Mouse (Mus musculus) layer of hippocampus, adult 2 months (tissue): Measurements from ENCODE around the gene Atp5j. TPM values are rescaled to one million over a fixed set of nuclear protein-coding genes. Genes with fewer than 3 reads are reported as not detected.

Experiments
- DNase-seq, 2 experiments: peaks; one replicate each; pipeline ENCODE4 v3.0.0; 2022; ENCODE audit warnings: low spot score in 2 of 2
- H3K27ac ChIP-seq: fragments of 200-600 bp; 2 replicates; pipeline ENCODE4 v1.8.1; 2022
- H3K4me3 ChIP-seq: fragments of 200-600 bp; 2 replicates; pipeline ENCODE4 v1.8.1; 2022; ENCODE audit warnings: mild to moderate bottlenecking
- CTCF ChIP-seq: fragments of 200-600 bp; conservative IDR thresholded peaks from 2 replicates; pipeline ENCODE4 v1.8.1; 2022; ENCODE audit warnings: antibody characterized with exemption, mild to moderate bottlenecking, moderate library complexity
- total RNA-seq, 2 experiments: library from RNA; stranded (reverse); gene quantifications; 2 replicates each; pipeline ENCODE4 v1.2.3; 2021

Atp5j gene
- total RNA-seq, 2 experiments from 2014 or later: 360 to 363 TPM

DNA sequence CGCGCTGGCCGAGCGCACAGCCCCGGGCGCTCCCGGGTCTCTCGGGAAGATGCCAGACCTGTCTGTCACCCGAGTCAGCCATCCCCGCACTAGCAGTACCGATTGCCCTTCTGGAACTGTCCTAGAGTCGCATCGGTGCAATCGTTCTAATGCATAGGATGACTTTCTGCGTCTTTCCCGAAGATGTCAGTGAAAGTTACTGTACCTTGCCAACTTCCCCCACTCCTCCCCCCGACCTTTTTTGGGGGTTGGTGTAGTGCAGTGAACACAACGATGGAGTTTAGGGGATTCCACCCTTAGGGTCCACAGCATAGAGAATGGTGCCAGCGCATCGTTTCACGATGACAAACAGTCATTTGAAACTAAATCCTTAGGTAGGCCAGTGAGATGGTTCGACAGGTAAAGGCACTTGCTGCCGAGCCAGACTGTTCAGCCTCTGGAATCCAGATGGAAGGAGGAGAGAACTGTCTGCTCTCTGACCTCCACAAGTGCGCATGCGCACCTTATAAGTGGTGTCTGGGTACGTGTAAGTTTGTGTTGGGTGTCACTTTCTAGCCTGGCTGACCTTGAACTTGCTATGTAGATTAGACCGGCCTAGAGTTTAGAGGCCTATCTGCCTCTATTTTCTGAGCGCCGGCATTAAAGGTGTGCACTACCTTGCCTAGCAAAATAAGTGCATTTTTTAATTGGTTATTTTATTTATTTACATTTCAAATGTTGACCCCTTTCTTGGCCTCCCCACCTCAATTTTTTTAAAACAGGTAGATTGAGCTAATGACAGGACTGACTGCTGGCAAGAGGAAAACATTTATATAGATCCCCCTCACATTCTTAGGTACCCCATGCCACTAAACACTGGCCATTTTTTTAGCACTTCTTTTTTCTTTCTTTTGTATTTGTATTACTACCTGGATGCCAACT is 658 bp upstream of the Atp5j start:
- DNase-seq: peak; percentile 26 to 39
- H3K4me3 ChIP-seq: peak overlapping the region; percentile 77
- peak overlapping the region; percentile 100 for H3K27ac ChIP-seq
- no peak for TF ChIP-seq CTCF

DNA sequence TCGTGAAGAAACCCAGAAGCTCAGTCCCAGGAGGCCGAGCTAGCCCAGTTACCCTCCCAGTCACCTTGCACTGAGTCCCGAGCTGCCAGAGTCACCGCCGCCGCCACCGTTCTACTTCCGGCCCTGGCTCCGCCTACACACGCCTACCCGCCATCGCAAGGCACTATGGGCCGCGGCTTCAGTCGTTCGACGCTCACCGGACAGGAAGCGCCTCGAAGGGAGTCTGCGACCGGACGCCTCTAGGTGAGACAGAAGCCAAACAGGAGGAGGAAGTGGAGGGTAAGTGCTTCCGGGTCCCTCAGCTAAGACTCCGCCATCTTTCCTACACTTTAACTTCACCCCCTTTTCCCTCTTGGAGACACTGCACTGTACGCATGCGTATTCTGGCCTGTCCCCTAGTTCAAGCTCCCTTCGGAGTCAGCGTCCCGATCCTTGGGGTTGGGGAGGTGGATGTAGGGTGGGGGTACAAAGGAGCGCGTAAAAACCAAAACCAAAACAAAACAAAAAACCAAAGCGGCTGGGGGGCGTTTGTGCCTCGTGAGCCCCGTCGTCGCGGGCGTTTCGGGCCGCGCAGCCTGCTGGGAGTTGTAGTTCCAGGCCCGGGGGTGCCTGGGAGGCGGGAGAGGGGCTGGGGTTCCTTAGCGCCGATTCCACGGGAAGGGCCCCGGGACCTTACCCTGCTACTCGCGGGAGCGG is 532 bp downstream of the Atp5j start, which contains the start of gene Gabpa:
Gene Gabpa, plus strand, starts transcription at position 181 of the 696 bp plus-strand sequence.
- peak within 1 kb of the TSS; percentile 77 for H3K4me3 ChIP-seq
- DNase-seq: peak; percentile 87 to 93
- H3K27ac ChIP-seq: peak within 1 kb of the TSS; percentile 100
- TF ChIP-seq CTCF: no peak

DNA sequence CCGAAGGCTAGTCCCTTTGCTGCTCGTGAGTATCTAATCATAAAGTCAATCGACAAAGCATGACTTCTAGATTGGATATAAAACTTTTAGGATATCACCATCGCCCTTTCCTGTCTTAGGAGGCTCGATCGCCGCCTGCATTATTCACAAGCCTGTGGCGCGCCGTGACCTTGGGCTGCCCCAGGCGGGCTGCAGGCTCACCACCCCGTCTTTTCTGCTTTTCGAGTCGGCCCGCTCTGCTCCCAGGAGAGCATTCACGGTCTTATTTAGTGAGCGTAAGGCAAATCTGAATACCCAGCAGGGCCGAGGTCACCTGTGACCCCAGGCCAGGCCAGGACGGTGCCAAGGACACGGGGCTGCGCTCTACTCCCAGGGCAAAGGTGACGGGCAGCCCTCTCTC is 1.1 kb downstream of the Atp5j start:
- peak overlapping the region; percentile 100 for H3K27ac ChIP-seq
- DNase-seq: no peak
- H3K4me3 ChIP-seq: peak overlapping the region; percentile 77
- TF ChIP-seq CTCF: no peak

DNA sequence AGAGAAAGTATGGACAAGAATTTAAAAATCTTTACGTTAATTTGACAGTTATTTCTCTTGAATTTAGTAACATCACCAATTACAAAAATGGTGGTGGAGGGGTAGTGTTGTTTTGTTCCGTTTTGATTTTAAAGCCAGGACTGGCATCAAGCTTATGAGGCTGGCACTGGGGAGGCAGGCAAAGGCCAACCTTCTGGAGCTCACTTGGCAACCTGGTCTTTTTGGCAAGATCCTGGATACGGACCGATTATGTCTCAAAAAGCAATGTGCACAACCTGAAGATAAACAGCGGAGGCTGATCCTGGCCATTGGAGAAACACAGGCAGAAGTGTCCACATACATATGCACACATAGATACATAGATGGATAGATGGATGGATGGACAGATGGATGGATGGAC is 2.7 kb downstream of the Atp5j start:
- DNase-seq: peak in 1 of 2 experiments; percentile 13
- TF ChIP-seq CTCF: no peak
- no peak overlapping the region; the same call in 1 of the 2 replicates for H3K27ac ChIP-seq
- H3K4me3 ChIP-seq: peak overlapping the region; percentile 77

DNA sequence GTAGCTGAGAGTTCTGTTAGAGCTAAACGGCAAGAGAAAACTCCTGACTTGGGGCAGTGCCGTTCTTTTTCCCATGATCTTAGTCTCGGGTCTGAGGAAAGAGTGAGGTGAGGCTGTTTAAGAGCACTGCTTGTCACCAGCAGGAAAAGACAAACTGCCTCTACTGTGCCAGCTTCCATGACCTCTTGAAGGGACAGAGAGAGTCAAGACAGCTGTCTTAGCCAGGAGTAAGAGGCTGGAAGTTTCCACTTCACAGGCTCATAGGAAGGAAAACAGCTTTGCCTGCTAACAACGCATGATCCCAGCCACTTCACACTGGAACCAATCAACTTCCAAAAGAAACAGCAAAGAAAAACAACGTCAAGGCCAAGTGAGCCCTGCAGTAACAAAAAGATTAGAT is 3.7 kb downstream of the Atp5j start:
- Histone ChIP-seq H3K4me3 (no peak overlapping the region), H3K27ac (no peak overlapping the region)
- no peak for TF ChIP-seq CTCF
- no peak for DNase-seq

DNA sequence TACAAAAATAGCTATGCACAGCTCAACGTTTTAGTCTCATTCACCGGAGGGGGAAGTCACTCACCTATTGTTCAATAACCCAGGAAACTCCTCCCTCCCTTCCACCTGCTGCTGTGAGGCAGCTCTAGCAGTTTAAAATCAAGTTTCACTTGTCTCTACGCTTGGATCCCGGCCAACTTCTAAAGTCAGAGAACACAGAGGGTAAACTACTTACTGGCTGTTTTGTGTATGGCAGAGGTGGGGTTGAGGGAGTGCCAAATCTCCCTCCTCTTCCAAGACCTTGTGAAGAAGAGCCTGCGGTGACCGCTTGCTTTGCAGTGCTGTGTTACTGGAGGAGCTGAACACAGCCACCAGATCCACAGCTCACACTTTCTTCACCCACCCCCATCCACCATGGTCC is 10.4 kb downstream of the Atp5j start:
- Histone ChIP-seq H3K4me3 (no peak overlapping the region), H3K27ac (peak overlapping the region; percentile 52; the same call in 1 of the 2 replicates)
- no peak for DNase-seq
- peak; percentile 11; the same call in 1 of the 2 replicates for TF ChIP-seq CTCF

DNA sequence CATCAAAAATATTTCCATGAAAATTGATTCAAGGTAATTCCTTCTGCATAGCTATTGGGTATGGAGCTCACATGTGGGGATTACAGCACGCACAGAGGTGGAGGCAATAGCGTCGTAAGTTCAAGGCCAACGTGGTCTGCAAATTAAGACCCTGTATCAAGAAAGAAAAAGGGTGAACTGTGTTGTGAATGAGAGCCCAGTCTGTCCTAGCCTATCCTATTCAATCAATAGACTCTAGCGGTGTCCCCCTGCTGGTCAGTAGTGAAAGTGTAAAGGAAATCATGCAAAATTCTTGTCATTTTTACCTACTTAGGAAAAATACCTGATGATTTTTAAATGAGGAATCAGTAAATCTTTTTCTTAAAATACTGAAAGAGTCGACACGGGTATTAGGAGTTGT is 18.0 kb downstream of the Atp5j start:
- peak; percentile 34 to 35 for DNase-seq
- H3K4me3 ChIP-seq: no peak overlapping the region
- TF ChIP-seq CTCF: peak; percentile 92

DNA sequence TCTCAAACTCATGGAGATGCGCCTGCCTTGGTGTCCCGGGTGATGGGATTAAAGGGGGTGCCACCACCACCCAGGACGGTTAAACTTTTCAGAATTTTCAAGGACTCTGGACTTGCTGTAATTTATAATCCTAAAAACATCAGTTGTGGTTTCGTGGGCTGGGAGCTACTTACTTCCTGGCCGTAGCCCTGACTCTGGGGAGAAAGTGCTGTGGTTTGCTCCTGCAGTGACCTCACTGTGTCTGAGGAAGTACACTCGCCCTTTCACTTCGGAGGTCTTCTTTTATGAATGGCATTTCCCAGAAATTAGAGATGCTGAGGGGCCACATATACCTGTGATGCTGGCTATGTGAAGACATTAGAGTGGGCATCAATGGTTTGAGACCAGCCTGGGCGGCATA is 20.9 kb downstream of the Atp5j start:
- no peak for TF ChIP-seq CTCF
- H3K27ac ChIP-seq: no peak overlapping the region
- DNase-seq: no peak
- H3K4me3 ChIP-seq: no peak overlapping the region

More for the DNA sequence above, 18.0 kb downstream of the Atp5j start:
- H3K27ac ChIP-seq: no peak overlapping the region

DNA sequence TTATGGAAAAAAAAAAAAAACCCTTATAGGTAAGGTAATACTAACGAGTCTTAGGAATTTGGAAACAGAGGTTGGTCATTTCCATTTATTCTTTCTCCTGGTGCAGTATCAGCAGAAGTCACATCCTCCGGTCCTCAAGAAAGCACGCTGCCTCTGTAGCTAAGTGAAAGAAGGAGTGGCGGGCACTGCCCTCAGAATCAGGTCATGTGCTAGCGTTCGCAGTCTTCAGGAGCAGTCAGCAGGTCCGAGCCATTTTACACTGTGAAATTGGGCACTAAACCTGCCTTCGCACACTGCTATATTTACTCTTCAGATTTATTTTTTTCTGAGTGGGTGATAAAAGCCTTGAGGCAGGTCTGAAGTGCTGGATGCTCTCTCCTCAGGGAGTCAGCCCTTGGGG is 21.6 kb downstream of the Atp5j start:
- no peak for TF ChIP-seq CTCF
- H3K27ac ChIP-seq: no peak overlapping the region
- H3K4me3 ChIP-seq: no peak overlapping the region
- DNase-seq: no peak

DNA sequence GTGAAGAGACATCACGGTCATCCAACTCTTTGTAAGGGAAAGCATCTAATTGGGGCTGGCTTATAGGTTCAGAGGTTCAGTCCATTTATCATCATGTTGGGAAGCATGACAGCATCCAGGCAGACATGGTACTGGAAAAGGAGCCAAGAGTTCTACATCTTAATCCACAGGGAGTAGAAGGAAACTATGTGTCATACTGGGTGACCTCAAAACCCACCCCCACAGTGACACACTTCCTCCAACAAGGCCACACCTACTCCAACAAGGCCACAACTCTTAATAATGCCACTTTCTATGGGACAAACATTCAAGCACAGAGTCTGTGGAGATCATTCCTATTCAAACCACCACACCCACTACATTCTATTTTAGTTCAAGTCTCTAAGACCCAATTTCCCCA is 25.2 kb downstream of the Atp5j start:
- DNase-seq: no peak
- no peak for TF ChIP-seq CTCF
- H3K4me3 ChIP-seq: no peak overlapping the region
- H3K27ac ChIP-seq: no peak overlapping the region

DNA sequence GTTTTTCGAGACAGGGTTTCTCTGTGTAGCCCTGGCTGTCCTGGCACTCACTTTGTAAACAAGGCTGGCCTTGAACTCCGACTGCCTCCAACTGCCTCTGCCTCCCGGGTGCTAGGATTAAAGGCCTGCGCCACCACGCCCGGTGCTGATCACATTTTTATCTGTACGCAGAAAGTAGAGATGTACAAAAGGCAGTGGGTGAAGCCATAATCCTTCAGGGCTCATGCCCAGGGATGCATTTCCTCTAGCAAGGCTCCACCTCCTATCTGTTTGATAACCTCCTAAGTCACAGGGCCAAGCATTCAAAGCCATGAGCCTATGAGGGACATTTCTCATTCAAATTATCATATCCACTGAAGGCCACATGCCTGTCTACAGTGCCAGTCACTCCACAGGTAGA is 27.6 kb downstream of the Atp5j start:
- Histone ChIP-seq H3K4me3 (no peak overlapping the region), H3K27ac (no peak overlapping the region)
- TF ChIP-seq CTCF: no peak
- no peak for DNase-seq

DNA sequence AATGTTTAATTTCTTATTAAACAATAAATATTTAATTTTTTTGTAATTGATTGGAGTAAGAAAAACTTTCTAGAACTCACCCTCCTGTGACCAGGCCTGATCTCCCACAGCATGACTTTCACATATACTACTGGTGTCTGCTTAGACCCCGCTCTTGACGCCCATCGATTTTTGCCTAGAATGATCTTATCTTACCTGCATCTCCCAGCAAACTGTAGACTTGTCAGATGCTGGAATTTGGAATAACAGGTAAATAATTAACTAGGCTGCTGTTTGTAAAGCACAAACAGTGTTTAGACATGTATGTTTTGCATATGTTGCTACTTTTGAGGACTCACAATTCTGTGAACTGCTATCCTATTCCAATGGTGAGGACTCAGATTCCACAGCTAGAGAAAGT is 29.2 kb downstream of the Atp5j start:
- DNase-seq: no peak
- Histone ChIP-seq H3K4me3 (no peak overlapping the region), H3K27ac (no peak overlapping the region)
- TF ChIP-seq CTCF: no peak

DNA sequence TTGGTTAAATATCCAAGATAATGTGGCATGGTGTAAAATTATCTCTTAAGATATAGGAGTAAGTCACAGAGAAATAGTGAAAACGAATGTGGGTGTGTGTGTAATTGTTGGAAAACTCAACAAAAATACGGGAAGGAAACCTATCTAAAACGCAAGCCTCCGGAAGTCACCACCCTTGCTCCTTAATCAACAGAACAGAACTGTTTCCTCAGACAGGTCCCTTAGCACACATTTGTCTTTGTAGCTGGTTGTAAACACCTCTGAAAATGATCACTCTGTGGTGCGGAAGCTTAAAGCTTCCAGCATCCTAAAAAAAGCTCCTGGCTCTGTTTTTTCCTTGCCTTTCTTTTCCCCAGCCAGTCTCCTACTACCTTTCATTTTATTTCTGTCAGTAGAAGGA is 30.6 kb downstream of the Atp5j start:
- DNase-seq: no peak
- Histone ChIP-seq H3K27ac (peak overlapping the region; percentile 32; the same call in 1 of the 2 replicates), H3K4me3 (no peak overlapping the region)
- TF ChIP-seq CTCF: no peak

DNA sequence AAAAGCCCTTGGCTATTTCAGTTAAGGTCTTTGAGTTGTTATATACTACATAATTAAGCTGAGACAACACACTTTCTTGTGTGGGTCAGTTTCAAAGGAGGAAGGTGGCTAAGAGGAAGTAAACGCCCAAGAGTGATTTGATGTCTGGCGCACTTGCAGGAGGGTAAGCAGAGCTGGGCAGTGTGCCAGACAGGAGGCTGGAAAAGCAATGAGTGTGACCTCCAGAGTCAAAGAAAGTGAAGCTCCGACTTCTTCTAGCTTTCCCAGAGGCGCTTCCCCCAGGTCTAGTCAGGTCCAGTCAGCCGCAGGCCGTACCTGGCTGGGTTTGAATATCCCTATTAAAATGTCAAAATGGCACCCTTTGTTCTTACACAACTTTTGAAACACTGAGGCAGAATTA is 33.2 kb downstream of the Atp5j start:
- no peak for TF ChIP-seq CTCF
- Histone ChIP-seq H3K27ac (peak overlapping the region; percentile 46; the same call in 1 of the 2 replicates), H3K4me3 (no peak overlapping the region)
- no peak for DNase-seq
